Mouse (Mus musculus): ENCODE measurements around the gene AC134908.4. TPM values are rescaled to one million over a fixed set of nuclear protein-coding genes. Genes with fewer than 3 reads are reported as not detected.
"Not testable (repeated sequence)": the region's sequence is repeated elsewhere in the genome, so short reads cannot be mapped to it uniquely, and the experiment has no call there.

The AC134908.4 gene
- polyA plus RNA-seq, 1 experiment from 2014 or later, result 0.55 TPM

DNA sequence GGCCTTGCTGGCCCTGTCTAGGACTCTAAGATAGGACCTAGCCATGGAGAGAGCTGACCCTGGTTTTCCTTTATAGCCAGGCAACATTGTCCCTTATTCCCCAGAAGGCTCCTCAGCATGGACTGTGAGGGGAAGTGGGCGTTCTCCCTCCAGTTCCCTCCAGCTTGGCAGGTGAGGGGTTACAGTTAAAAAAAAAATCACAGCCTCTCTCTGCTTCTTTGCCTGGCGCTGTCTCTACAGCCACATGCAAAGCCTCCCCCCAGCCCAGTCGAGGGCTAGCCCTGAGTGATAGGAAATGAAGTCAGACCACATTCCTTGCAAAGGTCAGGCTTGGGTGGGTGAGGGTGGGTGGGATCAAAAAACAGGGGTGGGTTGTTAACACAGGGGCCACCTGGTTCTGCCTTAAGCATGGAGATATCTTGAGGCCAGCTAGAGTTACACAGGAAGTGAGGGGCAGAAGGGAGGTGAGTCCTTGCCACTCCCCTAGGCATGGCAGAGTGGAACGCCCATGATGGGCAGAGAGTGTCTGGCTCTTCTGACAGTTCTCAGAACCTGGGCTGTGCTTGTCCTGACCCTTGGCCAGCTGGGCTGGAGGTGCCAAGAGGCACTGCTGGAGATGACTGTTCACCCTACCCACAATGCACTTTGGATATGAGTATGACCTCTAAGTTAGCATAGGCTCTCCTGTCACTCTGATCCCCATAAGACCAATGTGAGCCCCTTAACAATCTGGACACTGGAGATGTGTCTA is 39.7 kb downstream of the AC134908.4 start:
- ATAC-seq (ENCODE audit: low read depth), result no peak

GRCm38 (mm10) chr17:25755086-25755485 is 40.4 kb downstream of the AC134908.4 start:
- no peaks in the 10 kb centered on the region for H3K27me3 ChIP-seq (ENCODE audit: control insufficient read depth, insufficient read depth, low read length)
- H3K4me2 ChIP-seq (ENCODE audit: low read depth, low read length), result no peak overlapping the region
- 0 out of 2 replicates have a peak, but pooled peaks cover 3% of the 10 kb centered on the region for H3K4me1 ChIP-seq (ENCODE audit: control insufficient read depth, insufficient read depth, low read length)
- no peaks in the 10 kb centered on the region for H3K9me3 ChIP-seq (ENCODE audit: control insufficient read depth, low read length)
- H3K27ac ChIP-seq (ENCODE audit: low read depth, low read length), result no peak overlapping the region
- no peak overlapping the region for H3K9ac ChIP-seq (replicated peaks; ENCODE audit: low read depth, low read length)
- no peak overlapping the region for H3K4me3 ChIP-seq (ENCODE audit: low read depth, low read length)
- no peak for ATAC-seq (ENCODE audit: low read depth)
- no peaks in the 10 kb centered on the region for H3K36me3 ChIP-seq (ENCODE audit: control insufficient read depth, insufficient read depth, low read length)
- 83% methylated on average over 4 of the region's 4 CpGs for WGBS

More for the DNA sequence above, 39.7 kb downstream of the AC134908.4 start:
- no peak overlapping the region for H3K9ac ChIP-seq (replicated peaks; ENCODE audit: low read depth, low read length)
- H3K4me1 ChIP-seq (ENCODE audit: control insufficient read depth, insufficient read depth, low read length), result 0 out of 2 replicates have a peak, but pooled peaks cover 3% of the 10 kb centered on the region
- H3K9me3 ChIP-seq (ENCODE audit: control insufficient read depth, low read length), result no peaks in the 10 kb centered on the region
- H3K27me3 ChIP-seq (ENCODE audit: control insufficient read depth, insufficient read depth, low read length), result no peaks in the 10 kb centered on the region
- H3K4me3 ChIP-seq (ENCODE audit: low read depth, low read length), result no peak overlapping the region
- H3K36me3 ChIP-seq (ENCODE audit: control insufficient read depth, insufficient read depth, low read length), result no peaks in the 10 kb centered on the region
- 70% methylated on average over 4 of the region's 4 CpGs for WGBS
- no peak overlapping the region for H3K4me2 ChIP-seq (ENCODE audit: low read depth, low read length)
- no peak overlapping the region for H3K27ac ChIP-seq (ENCODE audit: low read depth, low read length)

GRCm38 (mm10) chr17:25754241-25754640 is 41.2 kb downstream of the AC134908.4 start, which contains the start of gene Msln:
Gene Msln (minus strand): TSS chr17:25754378.
- Histone ChIP-seq H3K4me1 (ENCODE audit: control insufficient read depth, insufficient read depth, low read length) (0 out of 2 replicates have a peak, but pooled peaks cover 3% of the 10 kb centered on the region), H3K27me3 (ENCODE audit: control insufficient read depth, insufficient read depth, low read length) (no peaks in the 10 kb centered on the region), H3K9me3 (ENCODE audit: control insufficient read depth, low read length) (no peaks in the 10 kb centered on the region), H3K4me3 (ENCODE audit: low read depth, low read length) (no peak within 1 kb of the TSS), H3K4me2 (ENCODE audit: low read depth, low read length) (no peak within 1 kb of the TSS), H3K9ac (replicated peaks; ENCODE audit: low read depth, low read length) (no peak within 1 kb of the TSS), H3K27ac (ENCODE audit: low read depth, low read length) (no peak within 1 kb of the TSS), H3K36me3 (ENCODE audit: control insufficient read depth, insufficient read depth, low read length) (no peaks in the 10 kb centered on the region)
- no peak for ATAC-seq (ENCODE audit: low read depth)
- WGBS, result 87% methylated on average over 9 of the region's 9 CpGs

DNA sequence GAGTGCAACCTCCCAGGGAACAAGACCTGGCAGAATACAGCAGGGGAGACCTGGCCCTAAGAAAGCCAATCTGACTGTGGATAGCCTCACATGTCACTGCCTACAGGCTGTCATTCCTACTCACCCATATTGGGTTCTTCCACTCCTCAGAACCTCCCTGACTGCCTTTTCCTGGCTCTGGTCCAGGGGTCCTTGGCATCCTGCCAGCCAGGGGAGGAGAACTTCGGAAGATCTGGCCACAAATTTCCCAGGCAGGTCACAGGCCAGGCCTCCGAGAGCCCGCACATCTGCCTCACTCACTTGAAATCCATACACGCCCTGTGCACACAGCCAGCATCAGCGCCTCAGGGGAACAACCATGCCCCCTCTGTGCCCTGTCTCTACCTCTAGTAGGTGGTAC is 44.0 kb downstream of the AC134908.4 start:
- Histone ChIP-seq H3K9ac (replicated peaks; ENCODE audit: low read depth, low read length) (no peak overlapping the region), H3K4me2 (ENCODE audit: low read depth, low read length) (no peak overlapping the region), H3K27me3 (ENCODE audit: control insufficient read depth, insufficient read depth, low read length) (no peaks in the 10 kb centered on the region), H3K9me3 (ENCODE audit: control insufficient read depth, low read length) (no peaks in the 10 kb centered on the region), H3K4me1 (ENCODE audit: control insufficient read depth, insufficient read depth, low read length) (0 out of 2 replicates have a peak, but pooled peaks cover 3% of the 10 kb centered on the region), H3K4me3 (ENCODE audit: low read depth, low read length) (no peak overlapping the region), H3K27ac (ENCODE audit: low read depth, low read length) (no peak overlapping the region), H3K36me3 (ENCODE audit: control insufficient read depth, insufficient read depth, low read length) (no peaks in the 10 kb centered on the region)
- WGBS, result 37% methylated on average over 5 of the region's 5 CpGs
- ATAC-seq (ENCODE audit: low read depth), result no peak

DNA sequence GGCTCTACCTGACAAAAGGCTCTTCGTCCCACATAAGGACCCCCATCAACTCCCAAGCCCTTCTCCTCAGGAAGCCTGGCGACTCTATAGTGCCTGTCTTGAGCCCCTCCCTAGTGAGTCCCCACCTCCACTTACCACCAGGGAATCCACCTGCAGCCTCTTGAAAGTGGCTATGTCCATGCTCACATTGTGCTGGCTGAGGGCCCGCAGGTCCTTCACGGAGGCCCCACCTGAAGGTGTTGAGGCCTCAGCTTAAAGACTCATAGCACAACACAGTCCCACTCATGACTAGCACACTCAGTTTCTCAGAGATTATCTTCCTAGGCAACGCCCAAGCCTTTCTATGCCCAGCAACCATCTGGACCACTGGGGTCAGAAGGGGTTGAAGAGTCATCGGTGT is 46.1 kb downstream of the AC134908.4 start:
- Histone ChIP-seq H3K9me3 (ENCODE audit: control insufficient read depth, low read length) (no peaks in the 10 kb centered on the region), H3K27ac (ENCODE audit: low read depth, low read length) (no peak overlapping the region), H3K36me3 (ENCODE audit: control insufficient read depth, insufficient read depth, low read length) (no peaks in the 10 kb centered on the region), H3K9ac (replicated peaks; ENCODE audit: low read depth, low read length) (no peak overlapping the region), H3K4me2 (ENCODE audit: low read depth, low read length) (no peak overlapping the region), H3K27me3 (ENCODE audit: control insufficient read depth, insufficient read depth, low read length) (no peaks in the 10 kb centered on the region), H3K4me3 (ENCODE audit: low read depth, low read length) (no peak overlapping the region), H3K4me1 (ENCODE audit: control insufficient read depth, insufficient read depth, low read length) (0 out of 2 replicates have a peak, but pooled peaks cover 3% of the 10 kb centered on the region)
- ATAC-seq (ENCODE audit: low read depth), result no peak
- WGBS, result 86% methylated on average over 6 of the region's 6 CpGs

DNA sequence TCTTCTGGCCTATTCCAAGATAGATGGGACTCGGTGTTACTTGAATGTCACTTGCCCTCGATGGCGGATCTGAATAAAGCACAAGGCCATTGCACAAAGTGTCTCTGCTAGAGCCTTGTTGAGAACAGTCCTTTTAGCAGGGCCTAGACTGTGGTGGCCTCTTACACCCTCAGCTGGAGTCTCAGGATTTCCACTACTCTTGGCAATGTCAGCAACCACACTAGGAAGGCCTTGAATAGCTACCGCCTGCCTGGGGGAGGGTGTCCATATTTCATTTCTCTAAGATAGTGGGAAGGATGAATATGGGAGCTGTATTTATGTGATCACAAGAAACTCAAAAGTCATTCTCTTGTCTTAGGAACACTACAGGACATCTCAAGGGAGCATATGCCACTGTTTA is 47.2 kb downstream of the AC134908.4 start:
- H3K9me3 ChIP-seq (ENCODE audit: control insufficient read depth, low read length), result no peaks in the 10 kb centered on the region

GRCm38 (mm10) chr17:25744311-25744710 is 51.1 kb downstream of the AC134908.4 start:
- no peak for ATAC-seq (ENCODE audit: low read depth)
- WGBS, result 79% methylated on average over 10 of the region's 10 CpGs
- no peaks in the 10 kb centered on the region for H3K27me3 ChIP-seq (ENCODE audit: control insufficient read depth, insufficient read depth, low read length)
- H3K4me1 ChIP-seq (ENCODE audit: control insufficient read depth, insufficient read depth, low read length), result no peaks in the 10 kb centered on the region
- H3K4me2 ChIP-seq (ENCODE audit: low read depth, low read length), result no peak overlapping the region
- no peaks in the 10 kb centered on the region for H3K36me3 ChIP-seq (ENCODE audit: control insufficient read depth, insufficient read depth, low read length)
- no peaks in the 10 kb centered on the region for H3K9me3 ChIP-seq (ENCODE audit: control insufficient read depth, low read length)
- no peak overlapping the region for H3K27ac ChIP-seq (ENCODE audit: low read depth, low read length)
- no peak overlapping the region for H3K4me3 ChIP-seq (ENCODE audit: low read depth, low read length)
- H3K9ac ChIP-seq (replicated peaks; ENCODE audit: low read depth, low read length), result no peak overlapping the region

More for the DNA sequence above, 47.2 kb downstream of the AC134908.4 start:
- Histone ChIP-seq H3K4me2 (ENCODE audit: low read depth, low read length) (no peak overlapping the region), H3K4me3 (ENCODE audit: low read depth, low read length) (no peak overlapping the region), H3K27me3 (ENCODE audit: control insufficient read depth, insufficient read depth, low read length) (no peaks in the 10 kb centered on the region), H3K27ac (ENCODE audit: low read depth, low read length) (no peak overlapping the region), H3K9ac (replicated peaks; ENCODE audit: low read depth, low read length) (no peak overlapping the region), H3K4me1 (ENCODE audit: control insufficient read depth, insufficient read depth, low read length) (0 out of 2 replicates have a peak, but pooled peaks cover 3% of the 10 kb centered on the region), H3K36me3 (ENCODE audit: control insufficient read depth, insufficient read depth, low read length) (no peaks in the 10 kb centered on the region)
- ATAC-seq (ENCODE audit: low read depth), result no peak
- WGBS, result 93% methylated on average over 4 of the region's 4 CpGs

DNA sequence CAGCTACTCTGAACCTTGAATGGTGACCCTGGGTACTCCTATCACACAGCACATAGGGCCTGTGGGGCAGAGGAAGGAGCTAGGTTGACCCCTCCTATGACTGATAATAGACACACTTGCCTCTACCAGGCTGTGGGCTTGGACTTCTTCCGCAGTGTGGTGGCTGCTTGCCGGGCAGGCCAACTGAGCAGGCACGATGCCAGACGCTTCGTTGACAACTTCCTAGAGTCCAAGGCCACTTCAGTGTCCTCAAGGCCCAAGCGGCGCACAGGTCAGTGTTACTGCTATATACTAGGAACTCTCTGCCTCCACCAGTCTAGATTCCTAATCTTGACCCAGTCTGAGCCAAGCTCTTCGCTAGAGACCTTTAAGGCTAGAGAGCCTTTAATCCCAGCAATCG is 51.6 kb downstream of the AC134908.4 start:
- no peaks in the 10 kb centered on the region for H3K4me1 ChIP-seq (ENCODE audit: control insufficient read depth, insufficient read depth, low read length)
- H3K36me3 ChIP-seq (ENCODE audit: control insufficient read depth, insufficient read depth, low read length), result no peaks in the 10 kb centered on the region
- H3K27ac ChIP-seq (ENCODE audit: low read depth, low read length), result no peak overlapping the region
- no peak overlapping the region for H3K9ac ChIP-seq (replicated peaks; ENCODE audit: low read depth, low read length)
- H3K4me3 ChIP-seq (ENCODE audit: low read depth, low read length), result no peak overlapping the region
- 95% methylated on average over 9 of the region's 9 CpGs for WGBS
- no peak for ATAC-seq (ENCODE audit: low read depth)
- no peak overlapping the region for H3K4me2 ChIP-seq (ENCODE audit: low read depth, low read length)
- H3K27me3 ChIP-seq (ENCODE audit: control insufficient read depth, insufficient read depth, low read length), result no peaks in the 10 kb centered on the region
- no peaks in the 10 kb centered on the region for H3K9me3 ChIP-seq (ENCODE audit: control insufficient read depth, low read length)

- H3K27ac ChIP-seq (ENCODE audit: low read depth, low read length); H3K4me2 ChIP-seq (ENCODE audit: low read depth, low read length); H3K36me3 ChIP-seq (ENCODE audit: control insufficient read depth, insufficient read depth, low read length); H3K4me3 ChIP-seq (ENCODE audit: low read depth, low read length); H3K4me1 ChIP-seq (ENCODE audit: control insufficient read depth, insufficient read depth, low read length); H3K27me3 ChIP-seq (ENCODE audit: control insufficient read depth, insufficient read depth, low read length); ATAC-seq (ENCODE audit: low read depth); H3K9me3 ChIP-seq (ENCODE audit: control insufficient read depth, low read length); H3K9ac ChIP-seq (replicated peaks; ENCODE audit: low read depth, low read length): not testable (repeated sequence)
- 73% methylated on average over 12 of the region's 12 CpGs for WGBS
These were observed 54.0 kb downstream of the AC134908.4 start for GRCm38 (mm10) chr17:25741471-25741870.

Data from neural tube, embryonic 14.5 days (tissue).